Mouse (Mus musculus) hematopoietic stem cell, adult 5-6 weeks (primary cell): ENCODE measurements around the gene Plch1. TPM values are rescaled to one million over a fixed set of nuclear protein-coding genes. Genes with fewer than 3 reads are reported as not detected.

Experiments used
- ATAC-seq, 2 experiments: fragments of 125-278 bp in 1 of 2; replicated peaks in 1 of 2; 2 replicates each; pipeline ENCODE4 v1.8.0; 2016 to 2017; ENCODE audit warnings: inconsistent platforms in 2 of 2, mild to moderate bottlenecking in 2 of 2, moderate number of reproducible peaks in 2 of 2, low read depth in 1 of 2, moderate TSS enrichment in 1 of 2; ENCODE audit not compliant: low FRiP score in 2 of 2, poor library complexity in 2 of 2, severe bottlenecking in 2 of 2, insufficient read depth in 1 of 2, low TSS enrichment in 1 of 2
- total RNA-seq: library from RNA; stranded (forward); fragments of 172-1452, 232-1000 nt; gene quantifications from 2 replicates; pipeline ENCODE4 v1.2.3, GENCODE M21; 2017

The Plch1 gene
- total RNA-seq, 1 experiment from 2014 or later: 0.10 TPM

DNA sequence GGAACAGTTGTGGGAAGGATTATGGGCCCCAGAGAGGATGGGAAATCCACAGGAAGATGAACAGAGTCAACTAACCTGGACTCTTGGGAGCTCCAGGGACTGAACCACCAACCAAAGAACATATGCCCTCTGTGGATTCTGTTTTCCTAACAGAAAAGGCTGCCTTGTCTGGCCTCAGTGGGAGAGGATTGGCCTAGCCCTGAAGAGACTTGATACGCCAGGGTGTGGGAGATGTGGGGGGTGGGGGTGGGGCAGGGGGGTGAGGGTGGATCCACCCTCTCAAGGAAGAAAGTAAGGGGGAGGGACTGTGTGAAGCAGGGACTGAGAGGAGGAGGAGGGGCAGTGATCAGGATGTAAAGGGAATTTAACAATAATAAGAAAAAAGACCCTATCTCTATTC is 26.5 kb downstream of the Plch1 start:
- no peak for ATAC-seq

DNA sequence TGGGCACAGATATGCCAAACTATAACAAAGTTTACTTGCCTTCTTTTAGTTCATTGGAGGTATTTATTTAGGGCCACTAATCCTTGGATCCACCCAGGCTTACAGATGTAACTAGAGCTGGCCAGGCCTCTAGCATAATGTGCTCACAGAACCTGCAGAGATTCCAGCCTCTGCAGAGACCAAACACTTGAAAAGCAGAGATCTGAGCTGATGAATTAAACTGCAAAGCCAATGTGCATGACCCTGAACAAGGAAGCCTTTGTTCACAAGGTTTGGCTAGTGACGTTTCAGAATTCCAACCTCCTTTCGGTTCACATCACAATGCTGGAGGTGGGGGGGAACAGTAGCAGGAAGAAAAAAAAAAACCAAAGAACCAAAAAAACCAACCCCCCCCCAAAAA is 28.0 kb downstream of the Plch1 start:
- no peak for ATAC-seq

DNA sequence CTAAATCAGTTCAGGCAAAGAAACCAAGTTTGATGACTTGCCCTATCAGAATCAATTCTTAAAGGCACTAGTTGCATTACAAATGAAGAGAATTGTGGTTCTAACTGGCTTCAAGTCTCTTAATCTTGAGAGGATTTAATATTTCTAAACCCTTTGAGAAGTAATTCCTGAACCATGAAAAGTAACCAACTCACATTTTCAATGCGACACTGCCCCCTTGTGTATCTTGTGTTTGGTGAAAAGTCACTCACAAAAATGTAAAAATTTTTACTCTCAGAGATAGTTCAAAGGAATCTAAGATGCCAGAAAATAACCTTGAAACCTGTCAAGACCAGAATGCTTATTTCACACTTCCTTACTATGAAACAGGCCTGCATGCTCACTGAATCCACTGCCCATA is 31.0 kb downstream of the Plch1 start:
- ATAC-seq: no peak

DNA sequence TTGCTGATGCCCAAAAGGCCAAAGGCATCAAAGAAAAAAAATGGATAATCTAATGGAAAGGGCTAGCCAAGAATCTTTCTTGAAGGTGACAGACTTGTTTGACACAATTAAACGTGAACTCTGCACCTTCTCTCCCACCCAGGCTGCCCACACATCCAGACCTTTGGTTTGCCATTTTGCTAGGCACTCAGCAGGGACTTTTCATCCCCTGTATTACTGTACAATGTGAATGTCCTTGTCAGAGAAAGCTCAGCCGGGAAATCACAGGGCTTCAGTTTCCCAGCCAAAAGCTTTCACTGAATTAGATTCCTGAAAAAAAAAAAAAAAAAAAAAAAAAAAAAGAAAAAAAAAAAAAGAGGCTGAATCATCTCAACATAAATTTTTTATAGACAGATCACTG is 34.2 kb downstream of the Plch1 start:
- no peak for ATAC-seq

DNA sequence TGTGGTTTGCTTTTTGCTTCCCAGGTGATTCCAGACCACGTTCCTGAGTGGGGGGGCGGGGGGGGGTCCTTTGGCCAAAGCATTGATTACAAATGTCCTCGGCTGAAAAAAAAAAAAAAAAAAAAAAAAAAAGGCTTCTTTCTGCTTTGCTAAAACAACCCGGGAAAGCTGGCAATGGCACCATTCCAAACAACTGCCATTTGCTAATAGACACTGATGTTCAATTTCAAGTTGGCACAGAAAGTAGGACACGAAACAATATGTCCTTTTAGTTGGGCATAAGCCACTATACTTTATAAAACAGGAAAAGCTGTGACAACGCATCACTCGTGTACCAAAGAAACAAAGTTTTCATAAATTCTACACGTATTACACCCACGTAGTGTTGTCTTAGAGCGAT is 36.6 kb downstream of the Plch1 start:
- no peak for ATAC-seq

DNA sequence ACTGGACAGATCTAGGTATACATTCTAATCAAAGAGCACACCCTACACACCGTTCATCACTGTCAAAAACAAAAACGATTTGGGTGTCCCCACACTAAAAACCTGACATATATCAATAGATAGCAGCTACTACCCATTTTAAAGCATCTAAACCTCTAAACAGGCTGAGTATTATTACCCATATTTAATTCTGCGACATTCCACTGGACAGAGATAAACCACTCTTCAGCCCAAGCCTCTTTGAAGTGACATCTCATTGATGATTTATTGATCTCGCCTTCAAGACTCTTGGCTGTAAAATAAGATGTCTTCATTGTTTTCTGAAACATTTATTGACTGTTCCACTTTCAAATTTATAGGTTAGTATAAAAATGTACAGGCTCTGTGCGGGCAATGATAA is 46.4 kb downstream of the Plch1 start:
- ATAC-seq: no peak

DNA sequence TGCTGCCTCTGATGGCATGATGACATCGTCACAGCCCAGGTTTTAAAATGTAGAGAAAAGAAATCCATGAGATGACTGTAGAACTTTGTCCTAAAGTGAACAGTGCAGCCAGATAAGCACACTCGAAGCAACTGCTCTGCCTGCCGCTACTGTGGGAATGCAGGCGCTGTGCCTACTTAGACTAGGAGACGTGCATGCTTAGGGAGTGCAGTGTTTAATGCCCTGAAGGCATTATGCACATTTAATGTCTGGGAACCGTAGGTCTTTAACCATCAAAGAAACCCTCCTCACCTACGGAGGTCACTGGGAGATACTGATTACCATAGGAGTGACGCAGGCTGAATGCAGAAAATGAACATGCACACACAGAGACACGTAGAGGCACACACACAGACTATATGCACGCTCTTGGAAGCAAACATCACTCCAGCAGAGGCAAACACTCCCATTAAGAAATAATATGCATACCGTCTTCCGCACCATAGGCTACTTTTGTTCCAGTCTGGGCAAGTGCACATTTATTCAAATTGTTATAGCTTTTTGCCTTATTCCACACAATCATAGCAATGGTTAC is 48.1 kb downstream of the Plch1 start:
- no peak for ATAC-seq

DNA sequence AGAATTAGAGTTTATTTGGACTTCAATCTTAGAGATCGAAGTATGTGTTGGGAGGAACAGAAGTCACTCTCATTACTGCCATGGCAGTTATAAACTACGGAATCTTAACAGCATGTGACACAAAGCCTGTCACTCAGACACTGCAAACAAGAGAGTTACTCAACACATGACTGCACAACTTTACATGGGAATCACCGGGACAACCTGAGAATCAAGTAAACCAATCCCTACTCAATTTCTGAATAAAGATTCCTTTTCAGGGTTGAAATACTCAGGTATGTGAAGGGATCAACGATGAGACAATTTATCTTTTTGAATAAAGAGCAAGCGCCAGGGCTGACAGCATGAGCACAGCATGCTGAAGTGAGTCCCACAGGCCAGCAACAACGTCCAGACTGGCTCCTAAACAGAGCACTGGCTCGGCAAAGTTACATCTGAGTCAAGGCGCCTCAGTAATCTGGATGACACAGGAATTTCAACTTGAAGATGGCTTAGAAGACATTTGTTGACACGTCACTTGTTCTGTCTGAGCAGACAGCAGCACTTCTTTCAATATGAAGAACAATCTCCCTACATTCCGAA is 49.4 kb downstream of the Plch1 start:
- ATAC-seq: no peak

DNA sequence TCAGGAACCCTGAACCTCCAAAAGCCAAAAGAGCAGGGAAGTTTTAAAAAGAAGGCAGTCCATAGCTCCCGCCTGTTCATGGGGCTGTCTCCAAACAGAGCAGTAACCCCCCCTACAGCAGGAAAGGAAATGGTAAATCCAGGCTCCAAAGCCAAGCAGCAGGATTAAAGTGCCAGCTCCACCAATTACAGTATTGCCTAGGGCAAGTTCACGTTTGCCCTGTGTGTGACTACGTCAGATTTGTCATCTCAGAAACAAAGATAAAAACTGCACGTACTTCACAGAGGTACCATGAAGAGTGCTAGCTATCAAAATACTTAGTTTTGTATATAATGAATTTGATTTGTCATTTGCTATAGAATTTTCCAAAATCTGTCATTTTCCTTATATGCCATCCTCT is 55.1 kb downstream of the Plch1 start:
- ATAC-seq: no peak

DNA sequence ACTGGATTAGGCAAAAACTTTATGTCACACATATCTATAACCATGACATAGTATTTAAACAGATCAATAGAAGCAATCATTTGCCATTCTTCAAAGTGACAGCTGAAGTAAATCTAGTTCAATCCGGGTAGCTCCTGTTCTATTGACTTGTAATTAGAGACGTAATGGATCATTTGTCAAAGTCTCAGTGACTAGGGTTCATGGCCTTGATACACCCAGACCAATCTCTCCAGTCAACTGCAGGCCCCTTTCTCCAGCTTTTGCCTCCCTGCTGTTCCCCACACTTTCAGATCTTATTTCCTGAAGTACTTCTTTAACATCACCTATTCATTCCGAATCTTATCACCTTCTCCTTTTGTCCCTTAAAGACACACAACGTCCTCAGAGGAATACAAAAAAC is 56.8 kb downstream of the Plch1 start:
- no peak for ATAC-seq

DNA sequence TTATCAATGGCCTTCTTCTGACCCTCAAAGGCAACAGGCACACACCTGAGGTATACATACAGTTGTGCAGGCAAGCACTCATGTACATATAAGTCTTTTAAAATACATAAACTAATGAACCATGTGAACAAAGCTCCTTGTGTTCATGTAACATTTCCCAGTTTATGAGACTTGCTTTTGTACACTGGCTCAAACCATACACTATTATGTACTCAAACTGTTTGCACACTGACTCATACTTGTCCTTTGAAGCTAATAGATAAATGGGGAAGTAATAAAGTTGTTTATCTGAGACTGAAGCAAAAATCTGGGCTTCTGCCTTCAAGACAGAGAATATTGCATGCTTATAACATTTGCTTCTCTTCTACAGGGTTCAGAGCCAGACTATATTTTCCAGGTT is 61.5 kb downstream of the Plch1 start:
- ATAC-seq: no peak

DNA sequence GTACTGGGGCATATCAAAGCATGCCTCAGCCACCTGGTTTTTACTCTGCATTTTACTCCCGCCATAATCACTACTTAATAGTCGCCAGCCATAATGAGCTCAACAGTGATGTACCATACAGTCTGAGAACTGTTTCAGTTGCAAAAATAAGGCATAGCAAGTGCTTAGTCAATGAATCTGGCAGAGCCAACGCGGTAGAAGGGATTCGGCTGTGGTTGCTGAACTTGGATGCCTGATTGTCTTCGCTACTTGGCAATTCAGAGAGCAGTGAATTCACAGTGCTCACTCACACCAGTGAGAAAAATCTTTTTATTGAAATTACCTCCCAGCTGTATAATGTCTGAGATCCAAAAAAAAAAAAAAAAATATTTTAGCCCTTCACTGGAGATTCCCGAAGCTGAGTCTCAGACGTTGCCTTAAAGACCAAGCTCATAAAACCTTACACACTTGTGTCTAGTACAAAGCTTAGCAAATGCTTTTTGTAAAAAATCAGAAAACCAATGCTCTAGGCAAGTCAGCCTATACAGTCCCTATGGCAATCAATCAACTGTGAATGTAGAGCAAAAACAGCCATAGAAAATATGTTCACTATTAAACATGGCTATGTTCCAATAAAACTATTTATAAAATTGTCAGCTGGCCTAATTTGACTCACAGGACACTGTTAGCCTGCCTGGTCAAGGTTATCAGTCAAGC is 62.2 kb downstream of the Plch1 start:
- no peak for ATAC-seq

DNA sequence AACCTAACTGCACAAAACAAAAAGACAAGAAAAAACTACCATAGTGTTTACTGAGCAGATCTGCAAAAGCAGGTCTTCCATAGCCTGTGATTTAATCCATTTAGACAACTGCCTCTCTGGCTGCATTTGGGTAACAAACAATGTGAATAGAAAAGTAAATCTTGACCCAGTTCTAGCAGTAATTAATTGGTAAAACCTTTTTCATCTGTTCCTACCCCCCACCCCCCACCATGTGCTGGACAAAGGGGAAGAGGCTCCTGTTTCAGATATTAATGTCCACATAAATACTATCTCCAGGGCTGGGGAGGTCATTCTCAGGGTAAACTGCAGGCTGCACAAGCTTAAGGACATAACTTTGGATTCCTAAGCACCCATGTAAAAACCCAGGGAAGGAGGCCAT is 63.5 kb downstream of the Plch1 start:
- no peak for ATAC-seq

DNA sequence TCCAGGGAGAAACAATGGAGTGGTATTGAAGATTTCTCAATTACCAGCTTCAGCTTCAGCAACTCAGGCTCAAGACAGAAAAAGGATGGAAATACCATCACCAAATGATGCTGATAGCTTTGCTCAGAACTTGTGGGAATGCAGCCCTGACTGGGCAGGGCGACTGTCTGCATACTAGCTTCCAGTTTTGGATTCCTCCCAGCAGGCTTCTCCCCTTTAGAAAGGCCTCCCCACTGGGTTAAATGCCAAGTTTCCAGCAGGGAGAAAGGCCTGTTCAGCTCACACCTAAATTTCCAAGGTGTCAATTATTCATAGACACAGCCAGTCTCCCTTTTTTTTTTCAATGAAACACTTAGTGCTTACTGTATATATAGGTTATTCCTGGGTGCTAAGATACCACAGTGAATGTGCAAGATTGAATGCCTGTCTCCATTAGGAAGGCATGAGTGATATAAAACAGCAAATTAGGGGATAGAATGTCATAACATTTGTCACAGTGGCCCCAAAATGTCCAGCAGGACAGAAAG is 75.3 kb downstream of the Plch1 start:
- no peak for ATAC-seq

DNA sequence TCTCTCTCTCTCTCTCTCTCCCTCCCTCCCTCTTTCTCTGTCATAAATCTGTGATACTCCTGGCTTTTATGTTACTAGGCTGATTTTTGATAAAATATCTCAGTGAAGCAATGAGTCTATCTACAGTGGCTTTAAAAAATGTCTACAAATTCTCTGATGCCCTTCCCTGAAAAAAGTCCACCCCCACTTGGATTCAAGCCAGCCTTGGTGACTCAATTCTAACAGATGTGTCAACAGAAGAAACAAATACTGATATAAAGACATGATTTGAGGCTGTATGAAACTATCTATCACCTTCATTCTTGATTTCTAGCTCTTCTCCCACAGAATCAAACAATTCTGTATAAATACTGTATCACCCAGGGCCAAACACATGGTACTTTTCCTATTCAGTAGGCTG is 76.6 kb downstream of the Plch1 start:
- ATAC-seq: no peak

DNA sequence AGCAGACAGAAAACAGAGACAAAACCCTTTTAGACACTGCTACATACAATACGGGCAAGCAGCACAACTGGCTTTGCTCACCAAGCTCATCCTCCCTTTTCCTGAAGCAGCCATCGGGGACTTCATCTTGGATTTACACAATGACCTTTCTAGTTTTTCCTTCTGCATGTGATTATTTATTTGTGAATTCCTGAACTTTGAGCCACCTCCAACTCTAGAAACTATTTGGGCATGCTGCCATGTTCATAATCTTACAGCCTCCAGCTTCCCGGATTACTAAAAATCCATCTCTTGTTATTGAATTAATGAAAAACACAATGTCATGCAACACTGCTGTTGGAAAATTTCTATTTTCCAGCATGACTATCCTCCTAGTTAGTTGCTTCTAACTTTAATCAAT is 84.1 kb downstream of the Plch1 start:
- ATAC-seq: no peak

DNA sequence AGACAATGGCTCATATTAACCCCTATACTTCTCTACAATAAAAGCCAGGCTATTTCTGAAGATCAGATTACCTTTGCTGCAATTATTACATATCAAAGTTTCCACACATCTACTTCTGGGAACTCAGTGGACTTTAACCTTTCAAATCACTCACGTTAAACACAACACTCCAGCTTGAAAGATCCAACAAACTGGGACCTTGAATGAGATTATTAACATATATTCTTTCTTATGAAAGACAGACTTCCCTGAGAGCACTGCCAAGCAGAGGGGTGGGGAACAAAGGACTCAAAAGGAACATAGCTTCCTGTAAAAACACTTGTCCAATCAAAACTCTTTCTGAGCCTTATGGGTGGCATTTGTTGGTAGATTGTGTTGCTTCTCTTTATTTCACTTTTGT is 85.1 kb downstream of the Plch1 start:
- ATAC-seq: no peak

DNA sequence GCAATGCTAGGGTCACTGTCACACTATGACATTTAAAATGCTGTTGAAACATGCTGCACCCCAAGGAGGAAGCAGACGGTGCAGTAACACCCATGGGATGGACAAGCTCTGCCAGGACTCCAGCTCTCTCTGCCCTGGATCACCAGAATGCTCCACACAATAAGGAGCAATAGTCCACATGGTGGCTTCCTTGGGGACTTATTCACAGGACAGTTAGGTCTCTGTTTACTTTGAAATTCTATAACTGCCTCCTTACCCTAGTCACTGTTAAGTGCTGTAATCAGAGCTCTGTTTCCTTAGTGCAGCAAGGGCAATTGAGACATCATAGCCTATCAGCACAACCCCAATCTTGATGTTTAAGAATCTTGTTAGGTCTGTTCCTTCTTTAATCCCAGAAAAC is 92.4 kb downstream of the Plch1 start:
- no peak for ATAC-seq

DNA sequence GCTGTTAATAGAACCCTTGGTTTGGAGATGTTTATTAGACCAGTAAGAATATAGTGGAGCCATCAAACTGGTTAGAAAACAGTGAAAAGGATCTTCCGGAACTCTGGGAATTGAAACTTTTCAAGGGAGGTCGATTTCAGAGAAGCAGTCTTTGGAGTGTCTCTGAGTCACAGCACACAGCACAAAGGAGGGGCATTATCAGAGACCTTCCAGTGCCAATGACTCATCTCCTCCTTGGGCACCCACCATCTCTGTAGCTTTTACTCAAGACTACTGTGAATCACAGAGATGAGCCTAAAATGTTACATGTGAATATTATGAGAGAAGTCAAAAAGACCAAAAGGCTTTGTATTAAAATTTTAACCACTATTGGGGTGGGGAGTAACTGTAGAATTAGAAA is 93.8 kb downstream of the Plch1 start:
- ATAC-seq: no peak
